Mouse (Mus musculus) brain, embryonic 14.5 days (tissue): ENCODE results near the gene Glis1.

Experiments used
- CTCF ChIP-seq: fragments of 200-500 bp; IDR thresholded peaks from 2 replicates; pipeline ENCODE4 v1.5.1; 2012; ENCODE audit warnings: inconsistent platforms, mild to moderate bottlenecking, moderate library complexity, borderline replicate concordance; ENCODE audit not compliant: insufficient read depth, insufficient read length; ENCODE audit errors: extremely low read depth
- POLR2A ChIP-seq: fragments of 200-500 bp; IDR thresholded peaks from 2 replicates; pipeline ENCODE4 v1.6.1; 2012; ENCODE audit warnings: mild to moderate bottlenecking, inconsistent platforms, borderline replicate concordance; ENCODE audit not compliant: poor library complexity, insufficient read depth, insufficient read length, severe bottlenecking; ENCODE audit errors: extremely low read depth

- TF ChIP-seq CTCF (no peak), POLR2A (no peak)
Measured at GRCm38 (mm10) chr4:107538116-107538515, 103.7 kb downstream of the Glis1 start.
